Mouse (Mus musculus) CH12.LX (cell line): ENCODE results near the gene Ear14. TPM values are rescaled to one million over a fixed set of nuclear protein-coding genes. Genes with fewer than 3 reads are reported as not detected.
A peak's percentile ranks its signal among the peaks of the same experiment; 100 is the strongest.

Experiments
- DNase-seq: peaks from one replicate; pipeline ENCODE4 v3.0.0-alpha.2; 2013; ENCODE audit errors: extremely low read depth
- H3K27ac ChIP-seq: 2 replicates; pipeline ENCODE4 v1.5.1; 2012; ENCODE audit warnings: low read depth, mild to moderate bottlenecking, control low read depth, moderate library complexity; ENCODE audit not compliant: insufficient read depth
- H3K27me3 ChIP-seq: replicated peaks from 2 replicates; pipeline ENCODE3; 2012; ENCODE audit warnings: inconsistent platforms
- H3K36me3 ChIP-seq, 2 experiments: replicated peaks in 1 of 2; 2 replicates each; pipeline versions ENCODE3 to v1.6.1; 2012; ENCODE audit warnings: inconsistent platforms in 1 of 2, low read length in 1 of 2, mild to moderate bottlenecking in 1 of 2, mixed read lengths in 1 of 2, moderate library complexity in 1 of 2; ENCODE audit not compliant: control insufficient read depth in 1 of 2, insufficient read depth in 1 of 2
- H3K4me1 ChIP-seq, 2 experiments: 2 replicates each; pipeline ENCODE4 v1.6.1; 2012; ENCODE audit warnings: inconsistent platforms in 1 of 2, moderate library complexity in 1 of 2; ENCODE audit not compliant: insufficient read depth in 2 of 2, control insufficient read depth in 1 of 2
- H3K4me2 ChIP-seq: 2 replicates; pipeline ENCODE4 v1.6.1; 2012; ENCODE audit warnings: low read depth, mild to moderate bottlenecking, control low read depth; ENCODE audit not compliant: poor library complexity, insufficient read depth, severe bottlenecking
- H3K4me3 ChIP-seq, 3 experiments: fragments of 150-350 bp in 1 of 3; sonication (generic) in 1 of 3; replicated peaks in 1 of 3; 2 replicates each; pipeline versions ENCODE3 to v1.5.1; 2011 to 2012; ENCODE audit warnings: low read depth in 2 of 3, low read length in 2 of 3, mild to moderate bottlenecking in 2 of 3, moderate library complexity in 2 of 3, control low read depth in 1 of 3, improper control_type of control experiment in 1 of 3, inconsistent platforms in 1 of 3, mixed read lengths in 1 of 3; ENCODE audit not compliant: poor library complexity in 1 of 3
- H3K79me2 ChIP-seq: replicated peaks from 2 replicates; pipeline ENCODE4 v1.6.1; 2012; ENCODE audit warnings: mild to moderate bottlenecking, moderate library complexity; ENCODE audit not compliant: control insufficient read depth, poor library complexity, insufficient read depth, severe bottlenecking; ENCODE audit errors: extremely low read depth
- H3K9ac ChIP-seq: 2 replicates; pipeline ENCODE4 v1.6.1; 2012; ENCODE audit warnings: low read depth, mild to moderate bottlenecking, control low read depth, moderate library complexity; ENCODE audit not compliant: insufficient read depth
- H3K9me3 ChIP-seq: replicated peaks from 2 replicates; pipeline ENCODE3; 2012; ENCODE audit warnings: low read length, inconsistent platforms, mixed read lengths
- EP300 ChIP-seq: IDR thresholded peaks from 2 replicates; pipeline ENCODE4 v1.6.1; 2011; ENCODE audit warnings: low read length, improper control_type of control experiment
- IRF4 ChIP-seq: IDR thresholded peaks from 2 replicates; pipeline ENCODE4 v1.6.1; 2014; ENCODE audit warnings: low read depth, mild to moderate bottlenecking, inconsistent platforms, low read length, improper control_type of control experiment
- JUN ChIP-seq: IDR thresholded peaks from 2 replicates; pipeline ENCODE4 v1.6.1; 2011; ENCODE audit warnings: low read depth, mild to moderate bottlenecking, low read length, improper control_type of control experiment, moderate library complexity; ENCODE audit not compliant: insufficient read depth
- MAFK ChIP-seq: IDR thresholded peaks from 2 replicates; pipeline ENCODE4 v1.6.1; 2011; ENCODE audit warnings: low read length, improper control_type of control experiment; ENCODE audit not compliant: insufficient replicate concordance
- dilution Hi-C: fragments of 300-500 bp; cut with MboI; formaldehyde crosslinking; loops from 2 replicates; pipeline ENCODE4 v1.14.3; 2020; ENCODE audit warnings: low sequenced_read_pairs; ENCODE audit not compliant: extremely low pct_unique_long_range_greater_than_20kb, extremely low pct_ligation_motif_present
- in situ Hi-C: fragments of 300-500 bp; cut with MboI; formaldehyde crosslinking; loops from 3 replicates; pipeline ENCODE4 v1.14.3; 2019; ENCODE audit warnings: low sequenced_read_pairs, low pct_ligation_motif_present, low pct_unique_long_range_greater_than_20kb, mixed read lengths
- polyA plus RNA-seq: library from polyadenylated mRNA; unstranded; fragments of >175 nt; gene quantifications from 2 replicates; pipeline ENCODE4 v1.2.1, GENCODE M21; 2012; ENCODE audit warnings: low read depth; ENCODE audit not compliant: insufficient read length
- total RNA-seq, 2 experiments: library from RNA; depleted of rRNA; stranded (reverse); fragments of 300-350 nt in 1 of 2; fragments of >200 nt in 1 of 2; gene quantifications; 2 replicates each; pipeline ENCODE4 v1.2.3; 2012 to 2014

The Ear14 gene
- total and polyA plus RNA-seq, 3 experiments, result not detected

- DNase-seq, result no peak
- TF ChIP-seq EP300 (peak; percentile 81), MAFK (no peak), JUN (0 out of 2 replicates have a peak, but pooled peaks have one; percentile 2), IRF4 (peak; percentile 74; the same call in 1 of the 2 replicates)
- TF ChIP-seq, all 38 proteins: peak for 3
- Histone ChIP-seq H3K4me1 (peaks cover 28 to 58% of the 10 kb centered on the region in 2 experiments), H3K9me3 (no peaks in the 10 kb centered on the region), H3K27me3 (no peaks in the 10 kb centered on the region), H3K4me2 (peak overlapping the region; percentile 31; the same call in 1 of the 2 replicates), H3K36me3 (no peaks in the 10 kb centered on the region), H3K79me2 (no peaks in the 10 kb centered on the region), H3K27ac (peak overlapping the region; percentile 64), H3K9ac (peak overlapping the region; percentile 44; the same call in 1 of the 2 replicates), H3K4me3 (no peak overlapping the region)
- dilution Hi-C loops (no loop called here), in situ Hi-C loops (loop anchor here (5.0 to 25.0 kb wide), 2 partner anchors 81 to 441 kb away; partner anchors contain the start of genes Ccnb1ip1 and Parp2)
Measured at GRCm38 (mm10) chr14:51253569-51253968, 50.4 kb downstream of the Ear14 start.

Other genes starting within 250 kb of the Ear14 start
- gene Pnp2, start 247.4 kb upstream of the Ear14 start, total RNA-seq (2012; rRNA removed), result 0.21 TPM in 2 replicates
- 0.43 TPM in 1 of 2 replicates, not detected in the other for gene Pnp2, start 247.4 kb upstream of the Ear14 start, total RNA-seq (2014; rRNA removed)
- 0.91 TPM in 1 of 2 replicates, not detected in the other for gene Pnp2, start 247.4 kb upstream of the Ear14 start, polyA plus RNA-seq
- not detected in 2 replicates for gene Rnase10, start 195.6 kb upstream of the Ear14 start, total RNA-seq (2012; rRNA removed)
- not detected in 2 replicates for gene Rnase10, start 195.6 kb upstream of the Ear14 start, total RNA-seq (2014; rRNA removed)
- gene Rnase10, start 195.6 kb upstream of the Ear14 start, polyA plus RNA-seq, result not detected in 2 replicates
- gene Rnase9, start 161.5 kb upstream of the Ear14 start, total RNA-seq (2012; rRNA removed), result not detected in 2 replicates
- not detected in 2 replicates for gene Rnase9, start 161.5 kb upstream of the Ear14 start, total RNA-seq (2014; rRNA removed)
- not detected in 2 replicates for gene Rnase9, start 161.5 kb upstream of the Ear14 start, polyA plus RNA-seq
- gene Rnase11, start 153.2 kb upstream of the Ear14 start, total RNA-seq (2012; rRNA removed), result not detected in 2 replicates
- not detected in 2 replicates for gene Rnase11, start 153.2 kb upstream of the Ear14 start, total RNA-seq (2014; rRNA removed)
- gene Rnase11, start 153.2 kb upstream of the Ear14 start, polyA plus RNA-seq, result not detected in 2 replicates
- 0.38 and 0.55 TPM in 2 replicates for gene Rnase12, start 145.7 kb upstream of the Ear14 start, total RNA-seq (2012; rRNA removed)
- not detected in 2 replicates for gene Rnase12, start 145.7 kb upstream of the Ear14 start, total RNA-seq (2014; rRNA removed)
- not detected in 2 replicates for gene Rnase12, start 145.7 kb upstream of the Ear14 start, polyA plus RNA-seq
- gene Olfr750, start 129.0 kb upstream of the Ear14 start, total RNA-seq (2012; rRNA removed), result not detected in 2 replicates
- not detected in 2 replicates for gene Olfr750, start 129.0 kb upstream of the Ear14 start, total RNA-seq (2014; rRNA removed)
- not detected in 2 replicates for gene Olfr750, start 129.0 kb upstream of the Ear14 start, polyA plus RNA-seq
- gene Rnase4, start 112.3 kb upstream of the Ear14 start, total RNA-seq (2012; rRNA removed), result 0.92 and 1.9 TPM in 2 replicates
- gene Rnase4, start 112.3 kb upstream of the Ear14 start, total RNA-seq (2014; rRNA removed), result 1.8 and 2.5 TPM in 2 replicates
- gene Rnase4, start 112.3 kb upstream of the Ear14 start, polyA plus RNA-seq, result 1.1 and 1.6 TPM in 2 replicates
- gene Ang, start 112.2 kb upstream of the Ear14 start, total RNA-seq (2012; rRNA removed), result 1.6 and 2.2 TPM in 2 replicates
- 0.44 and 1.2 TPM in 2 replicates for gene Ang, start 112.2 kb upstream of the Ear14 start, total RNA-seq (2014; rRNA removed)
- 0.97 and 1.2 TPM in 2 replicates for gene Ang, start 112.2 kb upstream of the Ear14 start, polyA plus RNA-seq
- not detected in 2 replicates for gene Eddm3b, start 89.0 kb upstream of the Ear14 start, total RNA-seq (2012; rRNA removed)
- gene Eddm3b, start 89.0 kb upstream of the Ear14 start, total RNA-seq (2014; rRNA removed), result not detected in 2 replicates
- gene Eddm3b, start 89.0 kb upstream of the Ear14 start, polyA plus RNA-seq, result not detected in 2 replicates
- 15.6 and 18.3 TPM in 2 replicates for gene Rnase6, start 79.5 kb upstream of the Ear14 start, total RNA-seq (2012; rRNA removed)
- 35.1 and 38.2 TPM in 2 replicates for gene Rnase6, start 79.5 kb upstream of the Ear14 start, total RNA-seq (2014; rRNA removed)
- 15.3 and 16.4 TPM in 2 replicates for gene Rnase6, start 79.5 kb upstream of the Ear14 start, polyA plus RNA-seq
- gene Rnase1, start 56.6 kb upstream of the Ear14 start, total RNA-seq (2012; rRNA removed), result 0.17 TPM in 1 of 2 replicates, not detected in the other
- gene Rnase1, start 56.6 kb upstream of the Ear14 start, total RNA-seq (2014; rRNA removed), result not detected in 2 replicates
- gene Rnase1, start 56.6 kb upstream of the Ear14 start, polyA plus RNA-seq, result not detected in 2 replicates
- gene Rnase2b, start 41.1 kb upstream of the Ear14 start, total RNA-seq (2012; rRNA removed), result 1.3 and 1.6 TPM in 2 replicates
- not detected in 2 replicates for gene Rnase2b, start 41.1 kb upstream of the Ear14 start, total RNA-seq (2014; rRNA removed)
- gene Rnase2b, start 41.1 kb upstream of the Ear14 start, polyA plus RNA-seq, result 0.33 TPM in 1 of 2 replicates, not detected in the other
- not detected in 2 replicates for gene Ang2, start 4.2 kb upstream of the Ear14 start, total RNA-seq (2012; rRNA removed)
- gene Ang2, start 4.2 kb upstream of the Ear14 start, total RNA-seq (2014; rRNA removed), result not detected in 2 replicates
- not detected in 2 replicates for gene Ang2, start 4.2 kb upstream of the Ear14 start, polyA plus RNA-seq
- gene Rnase2a, start 52.7 kb downstream of the Ear14 start, total RNA-seq (2012; rRNA removed), result not detected in 2 replicates
- gene Rnase2a, start 52.7 kb downstream of the Ear14 start, total RNA-seq (2014; rRNA removed), result not detected in 2 replicates
- gene Rnase2a, start 52.7 kb downstream of the Ear14 start, polyA plus RNA-seq, result not detected in 2 replicates
- gene Gm7247, start 158.4 kb downstream of the Ear14 start, total RNA-seq (2012; rRNA removed), result not detected in 2 replicates
- gene Gm7247, start 158.4 kb downstream of the Ear14 start, total RNA-seq (2014; rRNA removed), result not detected in 2 replicates
- gene Gm7247, start 158.4 kb downstream of the Ear14 start, polyA plus RNA-seq, result not detected in 2 replicates
- not detected in 2 replicates for gene Vmn2r88, start 207.4 kb downstream of the Ear14 start, total RNA-seq (2012; rRNA removed)
- gene Vmn2r88, start 207.4 kb downstream of the Ear14 start, total RNA-seq (2014; rRNA removed), result not detected in 2 replicates
- gene Vmn2r88, start 207.4 kb downstream of the Ear14 start, polyA plus RNA-seq, result not detected in 2 replicates
- 0.08 TPM in 1 of 2 replicates, not detected in the other for gene Vmn2r89, start 248.5 kb downstream of the Ear14 start, total RNA-seq (2012; rRNA removed)
- gene Vmn2r89, start 248.5 kb downstream of the Ear14 start, total RNA-seq (2014; rRNA removed), result not detected in 2 replicates
- 0.09 and 0.26 TPM in 2 replicates for gene Vmn2r89, start 248.5 kb downstream of the Ear14 start, polyA plus RNA-seq